Mouse (Mus musculus) G1E (cell line): Measurements from ENCODE around the gene Frat2. TPM values are rescaled to one million over a fixed set of nuclear protein-coding genes. Genes with fewer than 3 reads are reported as not detected.
A peak's percentile ranks its signal among the peaks of the same experiment; 100 is the strongest.

Experiments
- ATAC-seq: 2 replicates; pipeline ENCODE4 v1.8.0; 2016; ENCODE audit warnings: mild to moderate bottlenecking; ENCODE audit not compliant: insufficient number of reproducible peaks, poor library complexity, low FRiP score, severe bottlenecking; ENCODE audit errors: extremely low read depth
- DNase-seq: peaks from one replicate; pipeline ENCODE4 v3.0.0; 2012; ENCODE audit warnings: low spot score
- H3K27me3 ChIP-seq: 2 replicates; pipeline ENCODE4 v1.6.1; 2012; ENCODE audit warnings: mild to moderate bottlenecking, low read length, inconsistent platforms; ENCODE audit not compliant: insufficient read depth
- H3K36me3 ChIP-seq: replicated peaks from 2 replicates; pipeline ENCODE3; 2012; ENCODE audit warnings: mild to moderate bottlenecking, inconsistent platforms
- H3K4me1 ChIP-seq: 2 replicates; pipeline ENCODE4 v1.6.1; 2012; ENCODE audit warnings: low read depth, low read length, inconsistent platforms, mixed read lengths; ENCODE audit not compliant: insufficient read depth
- H3K4me3 ChIP-seq: 2 replicates; pipeline ENCODE4 v1.5.1; 2012; ENCODE audit warnings: low read depth, mild to moderate bottlenecking, inconsistent platforms, low read length, moderate library complexity, mixed read lengths
- H3K9me3 ChIP-seq: replicated peaks from 2 replicates; pipeline ENCODE4 v1.6.1; 2012; ENCODE audit warnings: inconsistent platforms
- CTCF ChIP-seq: IDR thresholded peaks from 2 replicates; pipeline ENCODE4 v1.5.1; 2012; ENCODE audit warnings: low read depth, low read length, inconsistent platforms, mixed read lengths
- GATA1 ChIP-seq: IDR thresholded peaks from 2 replicates; pipeline ENCODE4 v1.6.1; 2012; ENCODE audit warnings: borderline replicate concordance, low read length, inconsistent platforms, mixed read lengths
- GATA2 ChIP-seq: IDR thresholded peaks from 2 replicates; pipeline ENCODE4 v1.6.1; 2012; ENCODE audit warnings: low read depth, low read length, inconsistent platforms, borderline replicate concordance
- POLR2AphosphoS5 ChIP-seq: IDR thresholded peaks from 2 replicates; pipeline ENCODE4 v1.6.1; 2012; ENCODE audit warnings: low read depth, low read length, inconsistent platforms; ENCODE audit not compliant: insufficient replicate concordance
- TAL1 ChIP-seq: conservative IDR thresholded peaks from 2 replicates; pipeline ENCODE4 v1.6.1; 2012; ENCODE audit warnings: low read depth, low read length, inconsistent platforms, mixed read lengths
- polyA plus RNA-seq: library from polyadenylated mRNA; stranded (reverse); fragments of >175 nt; gene quantifications from 2 replicates; pipeline ENCODE4 v1.2.3, GENCODE M21; 2012
- total RNA-seq, 2 experiments: library from RNA; stranded (forward) in 1 of 2; stranded (reverse) in 1 of 2; fragments of 200-1000 nt in 1 of 2; fragments of >200 nt in 1 of 2; fragmentation: Nextera tagmentation in 1 of 2; gene quantifications; 2 replicates each; pipeline ENCODE4 v1.2.3; 2014 to 2017

Gene Frat2
- total RNA-seq (2014; fragmentation: Nextera tagmentation) (15.3 and 17.8 TPM in 2 replicates), total RNA-seq (2017) (23.4 and 30.4 TPM in 2 replicates), polyA plus RNA-seq (42.6 and 60.2 TPM in 2 replicates)

GRCm38 (mm10) chr19:41847992-41848851 lies at the start of gene Frat2:
Gene Frat2, minus strand, starts transcription at chr19:41848132.
- peaks cover 28% of the 10 kb centered on the region for H3K36me3 ChIP-seq
- no peaks in the 10 kb centered on the region for H3K27me3 ChIP-seq
- H3K4me1 ChIP-seq, result peaks cover 56% of the 10 kb centered on the region
- H3K4me3 ChIP-seq, result peak within 1 kb of the TSS; percentile 94
- TF ChIP-seq TAL1 (no peak), GATA1 (no peak)
- ATAC-seq (peak; percentile 87), DNase-seq (peak; percentile 93)
- H3K9me3 ChIP-seq, result peaks cover 5% of the 10 kb centered on the region

GRCm38 (mm10) chr19:41896319-41896711 lies 48.4 kb upstream of the Frat2 start:
- ATAC-seq, result no peak
- H3K27me3 ChIP-seq, result no peaks in the 10 kb centered on the region

GRCm38 (mm10) chr19:41895460-41896318 lies 47.8 kb upstream of the Frat2 start, which contains the start of gene Rrp12:
Gene Rrp12, minus strand, starts transcription at chr19:41896173.
- Histone ChIP-seq H3K4me3 (peak within 1 kb of the TSS; percentile 80), H3K9me3 (no peaks in the 10 kb centered on the region), H3K4me1 (peaks cover 45% of the 10 kb centered on the region), H3K36me3 (peaks cover 35% of the 10 kb centered on the region), H3K27me3 (no peaks in the 10 kb centered on the region)
- DNase-seq, result peak; percentile 86
- peak; percentile 82 for ATAC-seq
- TF ChIP-seq CTCF (no peak), TAL1 (no peak), POLR2AphosphoS5 (no peak), GATA2 (no peak), GATA1 (no peak)

More at GRCm38 (mm10) chr19:41896319-41896711, 48.4 kb upstream of the Frat2 start:
- Histone ChIP-seq H3K9me3 (no peaks in the 10 kb centered on the region), H3K4me3 (peak overlapping the region; percentile 80), H3K36me3 (peaks cover 30% of the 10 kb centered on the region), H3K4me1 (peaks cover 50% of the 10 kb centered on the region)
- no peak for TF ChIP-seq GATA2
- no peak for TF ChIP-seq TAL1
- TF ChIP-seq GATA1, result no peak
- no peak for TF ChIP-seq POLR2AphosphoS5
- TF ChIP-seq CTCF, result no peak
- no peak for DNase-seq

GRCm38 (mm10) chr19:41894959-41895358 lies 47.0 kb upstream of the Frat2 start:
- peak; percentile 32; the same call in 1 of the 2 replicates for ATAC-seq
- DNase-seq, result no peak

GRCm38 (mm10) chr19:41888191-41888590 lies 40.3 kb upstream of the Frat2 start:
- H3K9me3 ChIP-seq, result no peaks in the 10 kb centered on the region
- H3K4me1 ChIP-seq, result peaks cover 38% of the 10 kb centered on the region
- no peak overlapping the region for H3K4me3 ChIP-seq
- ATAC-seq (peak; percentile 40), DNase-seq (peak; percentile 26)
- peak; percentile 53 for TF ChIP-seq TAL1
- TF ChIP-seq POLR2AphosphoS5, result no peak
- peaks cover 95% of the 10 kb centered on the region for H3K36me3 ChIP-seq
- H3K27me3 ChIP-seq, result no peaks in the 10 kb centered on the region; the same call in 1 of the 2 replicates

More at GRCm38 (mm10) chr19:41894959-41895358, 47.0 kb upstream of the Frat2 start:
- Histone ChIP-seq H3K9me3 (no peaks in the 10 kb centered on the region), H3K4me1 (peaks cover 42% of the 10 kb centered on the region), H3K4me3 (peak overlapping the region; percentile 80), H3K36me3 (peaks cover 42% of the 10 kb centered on the region), H3K27me3 (no peaks in the 10 kb centered on the region)
- TF ChIP-seq CTCF, result no peak
- no peak for TF ChIP-seq GATA1
- TF ChIP-seq TAL1, result no peak
- TF ChIP-seq GATA2, result no peak
- no peak for TF ChIP-seq POLR2AphosphoS5

DNA sequence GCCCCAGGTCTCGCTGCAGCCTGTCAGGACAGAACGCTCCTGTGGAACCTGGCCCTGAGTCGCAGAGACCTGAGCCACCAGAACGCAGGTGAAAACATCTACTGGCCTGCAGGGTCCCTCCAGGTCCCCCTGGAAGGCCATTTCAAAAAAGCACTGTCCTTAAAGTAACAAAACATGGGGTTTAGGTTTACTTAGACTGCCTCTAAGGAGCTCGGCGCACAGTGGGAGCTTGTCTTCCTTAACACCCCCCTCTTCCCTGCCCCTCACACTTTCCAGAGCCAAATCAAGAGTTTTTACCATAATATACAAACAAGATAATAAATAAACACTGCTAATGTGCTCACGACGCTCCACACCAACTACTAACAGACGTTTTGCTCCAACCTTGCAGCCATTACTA lies 36.0 kb upstream of the Frat2 start:
- Histone ChIP-seq H3K4me1 (peaks cover 25% of the 10 kb centered on the region), H3K4me3 (no peak overlapping the region), H3K36me3 (peaks cover 98% of the 10 kb centered on the region), H3K27me3 (no peaks in the 10 kb centered on the region; the same call in 1 of the 2 replicates), H3K9me3 (no peaks in the 10 kb centered on the region)
- TF ChIP-seq CTCF (no peak), GATA2 (no peak), POLR2AphosphoS5 (no peak), TAL1 (no peak), GATA1 (no peak)
- ATAC-seq, result no peak
- DNase-seq, result no peak
